Mouse (Mus musculus): Measurements from ENCODE around the gene Sgf29.
"Not testable (repeated sequence)": the region's sequence is repeated elsewhere in the genome, so short reads cannot be mapped to it uniquely, and the experiment has no call there.

Gene Sgf29

DNA sequence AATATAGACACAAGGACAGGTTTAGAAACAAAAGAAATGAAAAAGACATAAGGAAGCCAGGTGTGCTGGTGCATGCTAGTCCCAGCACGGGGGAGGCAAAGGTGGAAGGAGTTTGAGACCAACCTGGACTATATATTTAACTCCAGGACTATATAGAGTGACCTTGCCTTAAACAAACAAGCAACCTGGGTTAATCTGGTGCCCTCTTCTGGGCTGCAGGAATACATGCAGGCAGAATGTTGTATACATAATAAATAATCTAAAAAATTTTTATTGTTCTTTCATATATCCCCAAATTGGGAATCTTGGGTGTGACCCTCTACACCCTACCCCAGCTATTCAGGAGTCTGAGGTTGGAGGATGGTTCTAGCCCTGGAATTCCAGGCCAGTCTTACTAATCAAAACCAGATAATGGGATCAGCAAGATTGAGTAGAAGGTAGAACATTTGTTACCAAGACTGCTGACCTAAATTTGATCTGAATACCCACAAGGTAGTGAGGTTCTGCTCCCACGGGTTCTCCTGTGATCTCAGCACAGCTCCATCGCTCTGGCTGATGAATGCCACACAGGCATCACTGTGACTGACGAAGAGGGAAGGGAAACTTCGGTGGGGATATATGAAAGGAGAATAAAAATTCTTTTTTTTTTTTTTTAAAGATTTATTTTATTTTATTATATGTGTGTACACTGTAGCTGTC is 6.4 kb upstream of the Sgf29 start:
- DNase-seq, result no peak

DNA sequence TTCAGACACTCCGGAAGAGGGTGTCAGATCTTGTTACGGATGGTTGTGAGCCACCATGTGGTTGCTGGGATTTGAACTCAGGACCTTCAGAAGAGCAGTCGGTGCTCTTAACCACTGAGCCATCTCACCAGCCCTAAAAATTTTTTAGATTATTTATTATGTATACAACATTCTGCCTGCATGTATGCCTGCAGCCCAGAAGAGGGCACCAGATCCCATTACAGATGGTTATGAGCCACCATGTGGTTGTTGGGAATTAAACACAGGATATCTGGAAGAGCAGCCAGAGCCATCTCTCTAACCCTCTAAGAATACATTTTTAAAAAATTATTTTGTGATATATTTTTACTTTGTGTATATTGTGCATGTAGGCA is 5.9 kb upstream of the Sgf29 start:
- DNase-seq, result peak; percentile 73

- no peak for DNase-seq
Observed at GRCm38 (mm10) chr7:126644345-126644744, 4.8 kb upstream of the Sgf29 start.

DNA sequence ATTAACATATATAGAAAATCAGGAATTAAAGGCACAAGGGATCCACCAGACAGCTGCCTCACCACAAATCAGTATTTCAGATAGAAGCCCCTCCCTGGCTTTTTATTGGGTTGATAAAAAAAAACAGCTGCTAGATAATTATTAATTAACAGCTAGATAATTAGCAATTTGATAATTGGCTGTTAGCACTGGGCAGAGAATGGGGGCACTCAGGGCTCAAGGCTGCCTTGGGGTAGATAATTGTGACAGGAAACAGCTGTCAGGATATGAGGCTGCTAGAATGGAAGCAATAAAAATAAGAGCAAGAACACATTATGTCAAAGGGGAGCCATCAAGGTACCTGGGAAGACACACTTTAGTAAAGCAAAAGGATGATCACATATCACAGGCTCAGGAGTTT is 4.2 kb upstream of the Sgf29 start:
- DNase-seq, result no peak

GRCm38 (mm10) chr7:126645708-126646107 is 3.4 kb upstream of the Sgf29 start:
- no peak for DNase-seq

DNA sequence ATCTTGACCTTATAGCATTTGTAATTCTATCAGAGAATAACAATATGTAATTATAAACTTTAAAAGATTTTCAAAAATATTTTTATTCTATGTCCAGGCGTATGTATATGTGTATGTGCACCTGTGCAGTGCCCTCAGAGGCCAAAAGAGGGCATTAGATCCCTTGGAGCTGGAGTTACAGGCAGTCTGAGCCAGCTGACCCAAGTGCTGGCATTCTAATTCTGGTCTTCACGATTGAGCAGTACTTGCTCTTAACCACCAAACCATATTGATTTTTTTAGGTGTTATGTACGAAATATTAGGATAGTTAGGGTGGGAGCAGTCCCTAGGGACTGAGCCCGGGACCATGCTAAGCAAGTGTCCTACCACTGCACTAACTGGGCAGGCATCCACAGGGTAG is 623 bp upstream of the Sgf29 start:
- no peak for DNase-seq

DNA sequence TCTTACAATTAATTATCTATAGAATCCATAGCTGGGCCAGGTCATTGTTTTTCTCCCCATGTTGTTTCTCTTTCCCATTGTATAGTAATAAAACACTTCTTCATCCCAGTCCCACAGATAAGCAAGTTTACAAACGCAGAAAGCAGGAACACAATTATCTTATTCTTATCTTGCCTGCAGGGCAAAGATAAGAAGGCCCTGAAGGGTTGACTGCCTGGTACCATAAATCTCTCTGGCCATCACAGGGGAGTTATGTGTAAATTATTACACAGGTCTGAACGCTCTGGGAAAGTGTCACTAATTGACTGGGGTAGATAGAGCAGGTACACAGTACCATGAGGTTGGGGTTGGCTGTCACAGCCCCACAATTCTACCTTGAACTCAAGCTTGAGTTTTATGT is 1.7 kb downstream of the Sgf29 start:
- no peak for DNase-seq

DNA sequence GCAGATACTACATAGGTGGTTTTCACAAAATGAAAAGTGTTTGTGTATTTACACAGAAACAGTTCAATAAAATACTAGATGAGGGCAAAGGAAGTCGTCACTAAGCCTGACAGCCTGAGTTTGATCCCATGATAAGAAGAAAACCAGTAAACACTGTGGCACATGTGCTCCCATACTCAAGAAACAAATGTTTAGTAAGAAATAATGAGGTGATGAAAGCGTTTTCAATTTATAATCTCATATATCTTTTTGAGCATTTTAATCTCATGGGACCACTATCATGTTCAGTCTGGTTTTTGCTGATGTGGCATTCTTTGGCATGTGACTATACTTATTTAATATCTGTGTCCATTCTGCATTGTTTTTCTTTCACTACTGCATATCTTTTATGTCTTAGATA is 4.9 kb downstream of the Sgf29 start:
- no peak for DNase-seq

- DNase-seq, result no peak
Observed at GRCm38 (mm10) chr7:126655695-126656094, 6.6 kb downstream of the Sgf29 start.

DNA sequence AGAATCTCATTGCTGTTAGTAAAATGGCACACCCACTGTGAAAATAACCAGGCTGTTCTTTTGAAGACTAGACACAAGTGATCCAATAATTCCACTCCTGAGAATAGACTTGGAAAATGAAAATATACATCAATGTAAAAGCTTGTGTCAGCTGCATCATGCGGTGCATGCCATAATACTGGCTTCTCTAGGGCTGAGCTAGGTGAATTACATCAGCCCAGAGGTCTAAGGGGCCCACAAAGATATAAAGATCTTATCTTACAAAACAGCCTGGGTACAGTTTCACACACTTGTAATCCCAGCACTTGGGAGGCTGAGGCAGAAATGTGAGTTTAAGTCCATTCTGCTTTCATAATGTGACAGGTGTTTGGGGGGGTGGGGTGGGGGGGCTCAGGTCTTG is 8.4 kb downstream of the Sgf29 start:
- no peak for DNase-seq

GRCm38 (mm10) chr7:126659771-126660170 is 10.7 kb downstream of the Sgf29 start:
- DNase-seq, result no peak

DNA sequence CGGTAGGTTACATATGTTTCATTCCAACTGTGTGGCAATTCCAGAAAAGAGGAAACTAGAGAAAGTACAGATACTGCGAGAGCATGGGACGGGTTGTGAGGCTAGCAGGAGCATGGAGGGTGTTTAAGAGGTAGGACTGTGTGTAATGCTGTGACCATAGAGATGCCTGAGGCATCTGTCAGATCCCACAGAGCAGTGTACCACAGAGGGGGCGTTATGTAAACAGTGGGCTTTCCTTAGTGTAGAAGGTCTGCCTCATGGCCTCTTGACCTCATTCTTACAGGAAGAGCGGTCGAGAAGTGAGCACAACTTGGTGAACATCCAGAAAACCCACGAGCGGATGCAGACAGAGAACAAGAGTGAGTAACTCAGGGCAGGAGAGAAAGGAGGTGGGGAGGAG is 14.5 kb downstream of the Sgf29 start:
- peak; percentile 45 for DNase-seq

DNA sequence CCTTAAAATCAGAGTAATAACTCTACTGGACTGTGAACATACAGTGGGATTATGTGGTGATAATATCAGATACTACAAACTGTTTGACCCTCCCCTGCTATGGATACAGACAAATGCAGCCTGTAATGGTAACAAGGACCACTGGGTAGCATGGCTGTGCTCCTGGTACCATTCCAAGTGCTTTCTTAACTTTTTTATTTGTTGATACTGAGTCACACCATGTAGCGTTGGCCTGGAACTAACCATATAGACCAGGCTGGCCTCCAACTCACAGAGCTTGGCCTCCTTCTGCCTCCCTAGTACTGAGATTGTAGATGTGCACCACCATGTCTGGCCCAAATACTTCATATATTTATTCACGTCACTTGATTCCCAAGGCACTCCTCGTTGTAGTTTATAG is 16.2 kb downstream of the Sgf29 start:
- peak; percentile 65 for DNase-seq

GRCm38 (mm10) chr7:126667495-126668090 is 18.5 kb downstream of the Sgf29 start:
- DNase-seq, result no peak

DNA sequence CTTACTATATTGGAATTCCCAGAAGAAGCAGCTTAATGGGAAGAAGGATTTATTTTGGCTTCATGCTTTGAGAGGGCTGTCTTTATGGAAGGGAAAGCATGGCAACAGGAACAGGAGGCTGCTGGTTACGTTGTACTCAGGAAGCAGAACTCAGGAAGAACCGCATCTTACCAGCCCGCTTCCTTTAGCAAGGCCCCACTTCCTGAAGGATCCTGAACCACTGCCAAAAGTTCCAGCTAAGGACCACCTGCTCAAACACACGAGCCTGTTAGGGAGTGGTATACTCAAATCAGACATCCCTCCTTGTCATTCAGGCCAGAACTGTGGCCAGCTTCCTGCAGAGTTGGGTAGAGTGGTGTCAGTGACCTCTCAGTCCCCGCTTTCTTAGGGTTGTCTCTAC is 19.3 kb downstream of the Sgf29 start:
- DNase-seq, result peak; percentile 39

- no peak for DNase-seq
Observed at GRCm38 (mm10) chr7:126670152-126670551, 21.0 kb downstream of the Sgf29 start.

DNA sequence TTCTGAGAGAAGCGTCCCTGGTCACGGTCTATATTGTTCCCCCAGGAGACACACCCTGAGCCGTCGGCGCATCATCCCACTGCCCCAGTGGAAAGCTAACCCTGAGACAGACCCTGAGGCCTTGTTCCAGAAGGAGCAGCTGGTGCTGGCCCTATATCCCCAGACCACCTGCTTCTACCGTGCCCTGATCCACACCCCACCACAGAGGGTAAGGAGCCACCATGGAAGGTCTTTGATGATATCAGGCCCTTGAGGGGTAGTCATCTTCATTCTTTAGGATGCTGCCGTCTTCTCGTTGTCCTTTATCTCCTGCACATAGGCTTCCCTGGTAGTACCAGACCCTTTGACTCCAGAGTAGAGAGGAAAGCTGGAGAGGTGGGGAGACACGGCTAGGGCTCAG is 23.0 kb downstream of the Sgf29 start:
- DNase-seq, result no peak

GRCm38 (mm10) chr7:126675104-126675503 is 26.0 kb downstream of the Sgf29 start:
- no peak for DNase-seq

DNA sequence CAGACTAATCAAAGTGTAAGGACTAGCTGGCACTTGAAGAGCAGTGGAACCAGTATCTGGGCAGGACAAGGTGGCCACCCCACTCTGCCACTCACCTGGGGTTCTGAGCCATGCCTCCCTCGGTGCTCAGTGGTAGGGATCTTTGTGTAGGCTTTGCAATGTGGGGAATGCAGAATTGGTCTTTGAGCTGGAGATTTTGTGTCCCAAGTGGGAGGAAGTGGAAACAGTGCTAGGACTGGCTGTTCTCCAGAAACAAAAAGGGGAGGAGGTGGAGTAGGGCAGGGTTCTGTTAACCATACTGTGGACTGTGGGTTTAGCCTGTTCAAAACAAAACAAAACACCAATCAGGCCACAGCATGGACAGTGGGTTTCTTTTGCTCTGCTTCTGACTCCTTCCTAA is 27.1 kb downstream of the Sgf29 start, which contains the start of gene Sult1a1:
Gene Sult1a1, minus strand, starts transcription at position 226 of the 400 bp plus-strand sequence.
- peak; percentile 89 for DNase-seq

DNA sequence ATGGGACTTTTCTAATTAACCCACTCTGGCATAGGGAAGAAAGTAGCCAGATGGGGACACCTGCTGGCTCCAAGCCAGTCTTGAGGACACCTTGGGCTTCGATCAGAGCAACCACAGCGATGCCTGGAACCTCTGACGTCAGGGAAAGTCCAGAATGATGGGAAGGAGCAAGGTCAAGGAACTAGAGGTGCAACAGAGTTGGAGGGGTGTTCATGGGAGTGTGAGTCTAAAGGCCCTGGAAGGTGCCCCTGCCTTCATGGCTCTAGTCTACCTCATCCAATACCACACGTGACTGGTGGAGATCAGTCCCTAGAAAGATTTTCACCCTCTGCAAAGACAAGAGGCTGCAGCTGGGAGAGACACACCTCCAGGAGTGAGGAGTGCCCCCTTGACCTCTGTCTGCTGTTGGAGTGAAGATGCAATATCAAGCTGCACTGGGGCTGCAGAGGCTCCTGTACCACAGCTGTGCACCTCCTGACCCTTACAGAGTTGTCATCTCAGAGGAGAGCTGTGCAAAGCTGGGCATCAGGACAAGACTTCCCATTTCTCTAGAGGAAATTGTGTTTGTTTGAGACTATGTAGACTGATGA is 27.6 kb downstream of the Sgf29 start:
- no peak for DNase-seq

DNA sequence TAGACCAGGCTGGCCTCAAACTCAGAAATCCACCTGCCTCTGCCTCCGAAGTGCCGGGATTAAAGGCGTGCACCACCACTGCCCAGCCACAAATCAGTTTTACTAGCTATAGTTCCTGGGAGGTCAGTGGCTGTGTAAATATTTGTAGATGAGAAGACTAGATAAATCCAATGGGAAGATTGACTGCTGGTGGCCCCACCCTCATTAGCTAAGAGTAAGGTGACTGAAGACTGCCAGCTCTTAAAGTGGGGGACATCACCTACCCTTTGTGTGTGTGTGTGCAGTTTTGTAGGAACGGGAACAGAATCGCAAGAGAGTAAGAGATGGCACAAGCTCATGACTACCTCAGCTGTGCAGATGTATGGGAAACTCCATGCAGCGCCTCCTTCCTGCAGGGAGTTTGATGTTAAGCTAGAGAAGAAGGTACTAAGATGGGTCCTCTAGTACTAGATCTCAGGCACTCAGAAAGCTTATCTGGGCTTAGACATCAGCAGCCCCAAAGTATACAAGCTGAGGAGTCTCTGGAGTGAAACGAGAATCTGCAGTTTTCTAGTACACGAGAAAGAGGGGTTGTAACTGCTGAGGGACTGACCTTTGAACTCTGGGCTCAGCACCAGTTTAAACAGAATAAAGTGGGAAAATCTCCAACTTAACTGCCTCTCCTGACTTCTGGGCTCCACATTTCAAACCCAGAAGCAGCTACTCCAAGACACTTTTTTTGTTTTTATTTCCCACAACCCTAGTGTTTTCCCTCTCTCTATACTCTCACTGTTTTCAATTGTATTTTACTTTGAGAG is 29.6 kb downstream of the Sgf29 start:
- DNase-seq, result no peak

DNA sequence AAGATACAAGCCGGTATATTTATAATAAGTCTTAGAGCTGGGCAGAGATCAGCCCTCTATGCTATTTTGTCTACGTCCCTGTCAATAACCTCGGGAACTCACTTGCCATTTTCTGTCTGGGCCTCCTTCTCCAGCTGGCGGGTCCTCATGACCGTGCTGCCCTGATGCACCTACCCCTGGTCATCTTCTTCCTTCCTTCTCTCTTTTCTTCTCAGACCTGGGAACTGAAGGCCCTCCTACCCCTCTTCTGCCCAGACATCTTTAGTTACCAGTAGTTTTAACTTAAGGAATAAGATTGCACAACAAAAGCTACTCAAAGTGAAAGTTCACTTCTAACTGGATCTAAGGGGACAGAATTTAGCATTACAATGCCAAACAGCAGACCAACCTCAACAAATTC is 30.6 kb downstream of the Sgf29 start:
- DNase-seq, result no peak

DNA sequence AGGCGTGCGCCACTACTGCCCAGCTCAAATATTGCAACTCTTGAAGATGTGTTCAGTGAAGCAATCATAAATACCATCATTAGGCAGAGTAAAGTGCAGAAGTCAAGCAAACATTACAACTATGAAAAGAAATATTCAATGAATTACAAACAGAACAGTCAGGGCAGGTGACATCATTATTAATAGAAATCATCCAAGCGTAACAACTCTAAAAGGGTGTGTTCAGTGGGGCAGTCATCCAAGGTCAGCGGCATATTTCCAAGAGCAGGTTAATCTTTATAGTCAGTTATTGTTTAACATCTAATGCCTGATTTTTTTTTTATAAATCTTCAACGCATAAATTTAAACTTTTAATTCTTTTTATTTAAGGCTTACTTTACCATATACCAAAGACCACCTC is 32.1 kb downstream of the Sgf29 start:
- DNase-seq, result no peak

GRCm38 (mm10) chr7:126688156-126688555 is 39.0 kb downstream of the Sgf29 start:
- not testable (repeated sequence) for DNase-seq

Data from lung, postnatal 10 days (tissue).